Mouse (Mus musculus): Measurements from ENCODE around the gene Tcam1.

GRCm38 (mm10) chr11:106332458-106332857 is 56.0 kb downstream of the Tcam1 start:
- TF ChIP-seq EP300 (optimal IDR thresholded peaks at IDR 0.05) (no peak), CTCF (IDR thresholded peaks at IDR 0.05; ENCODE audit: low read depth) (no peak)
